Mouse (Mus musculus) liver, embryonic 14.5 days (tissue): Measurements from ENCODE around the gene Kdm1b.

ENCODE experiments used
- CTCF ChIP-seq: IDR thresholded peaks from 2 replicates; pipeline ENCODE4 v1.5.1; 2016; ENCODE audit warnings: antibody characterized with exemption, low read depth, control low read depth
- EP300 ChIP-seq: IDR thresholded peaks from 2 replicates; pipeline ENCODE4 v1.6.1; 2016; ENCODE audit warnings: antibody characterized with exemption, low read depth

DNA sequence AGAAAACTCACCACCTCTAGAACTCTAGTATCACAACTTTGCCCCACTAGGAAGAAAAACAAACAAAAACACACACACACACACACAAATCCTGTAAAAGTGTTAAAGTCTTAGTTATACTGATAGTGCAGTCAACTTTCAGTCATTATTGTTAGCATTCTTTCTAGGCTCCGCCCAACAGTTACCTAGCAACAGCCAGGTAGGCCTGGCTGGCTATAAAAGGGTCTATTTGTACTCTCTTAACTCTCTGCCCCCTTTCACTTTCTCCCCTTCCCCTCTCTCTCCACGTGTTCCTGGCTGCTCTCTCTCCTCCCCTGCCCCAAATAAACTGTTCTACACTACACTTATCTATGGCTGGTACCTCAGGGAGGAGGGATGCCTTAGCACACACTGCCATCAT, 60.8 kb downstream of the Kdm1b start:
- TF ChIP-seq EP300 (no peak), CTCF (no peak)
